Mouse (Mus musculus) MEL (cell line): ENCODE measurements around the gene Hspa2.

ENCODE experiments used
- CTCF ChIP-seq, 3 experiments: IDR thresholded peaks in 2 of 3; conservative IDR thresholded peaks in 1 of 3; 2 replicates each; pipeline ENCODE4 v1.5.1; 2011 to 2012; ENCODE audit warnings: low read length in 3 of 3, low read depth in 2 of 3, mild to moderate bottlenecking in 2 of 3, improper control_type of control experiment in 1 of 3, inconsistent platforms in 1 of 3, mixed read lengths in 1 of 3, moderate library complexity in 1 of 3; ENCODE audit not compliant: control insufficient read depth in 1 of 3, insufficient read depth in 1 of 3, poor library complexity in 1 of 3, severe bottlenecking in 1 of 3
- ETS1 ChIP-seq: IDR thresholded peaks from 2 replicates; pipeline ENCODE4 v1.6.1; 2012; ENCODE audit warnings: low read depth, mild to moderate bottlenecking, inconsistent platforms, low read length, improper control_type of control experiment, moderate library complexity
- SMC3 ChIP-seq: IDR thresholded peaks from 2 replicates; pipeline ENCODE4 v1.6.1; 2011; ENCODE audit warnings: low read depth, low read length, improper control_type of control experiment

GRCm38 (mm10) chr12:76377059-76377458, 26.9 kb upstream of the Hspa2 start:
- TF ChIP-seq CTCF (IDR thresholded peaks at IDR 0.05 in 2 of 3, conservative IDR thresholded peaks at IDR 0.05 in 1 of 3; ENCODE audit: control insufficient read depth in 1 of 3, insufficient read depth in 1 of 3, low read depth in 2 of 3, low read length in 3 of 3, poor library complexity in 1 of 3, severe bottlenecking in 1 of 3) (no peak), ETS1 (no peak), SMC3 (no peak)
